Mouse (Mus musculus): ENCODE data around the gene Zc3h6.
A peak's percentile ranks its signal among the peaks of the same experiment; 100 is the strongest.
"Not testable (repeated sequence)": the region's sequence is repeated elsewhere in the genome, so short reads cannot be mapped to it uniquely, and the experiment has no call there.

Gene Zc3h6

GRCm38 (mm10) chr2:128966641-128967580 lies at the start of gene Zc3h6:
Gene Zc3h6, plus strand, starts transcription at chr2:128967402.
- DNase-seq (ENCODE audit: low spot score in 2 of 2): peak; percentile 98 to 99

DNA sequence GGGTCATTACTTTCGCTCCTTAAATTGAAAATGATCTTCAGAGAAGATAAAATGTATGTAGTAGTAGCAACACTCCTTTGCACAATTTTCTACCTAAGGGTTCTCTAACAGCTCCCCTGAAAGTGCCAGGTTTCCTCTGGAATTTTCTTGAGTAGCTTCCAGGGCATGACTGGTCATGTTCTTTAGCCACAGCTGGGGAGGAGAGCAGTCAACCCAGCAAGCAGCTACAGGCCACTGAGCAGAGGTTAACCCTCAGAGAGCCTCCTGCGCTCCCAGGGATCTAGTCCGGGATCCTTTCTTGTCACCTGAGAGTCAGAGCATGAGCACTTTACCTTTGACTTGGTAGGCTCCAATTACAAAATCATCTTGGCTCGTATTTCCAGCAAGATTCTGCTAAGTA lies 42.4 kb upstream of the Zc3h6 start:
- DNase-seq (ENCODE audit: low spot score in 2 of 2): no peak

- no peak for DNase-seq (ENCODE audit: low spot score in 2 of 2)
Observed at GRCm38 (mm10) chr2:128928446-128928845, 38.8 kb upstream of the Zc3h6 start.

DNA sequence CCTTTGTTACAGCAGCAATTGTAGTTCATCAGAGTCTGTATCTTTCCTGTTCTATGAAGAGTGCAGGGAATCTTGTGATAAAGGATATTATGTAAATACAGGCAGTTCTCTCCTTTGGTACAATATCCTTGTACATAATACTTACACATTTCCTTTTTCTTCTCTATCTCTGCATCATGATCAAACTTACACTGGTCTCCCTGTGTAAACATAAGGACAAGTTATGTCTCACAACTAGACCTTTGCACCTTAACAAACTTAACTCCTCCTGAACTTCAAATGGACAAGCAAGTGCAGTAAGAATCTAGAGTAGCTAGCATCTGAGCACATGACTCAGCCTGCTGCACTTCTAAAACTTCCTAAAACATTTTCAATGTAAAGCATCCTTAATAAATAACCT lies 36.5 kb upstream of the Zc3h6 start:
- no peak for DNase-seq (ENCODE audit: low spot score in 2 of 2)

DNA sequence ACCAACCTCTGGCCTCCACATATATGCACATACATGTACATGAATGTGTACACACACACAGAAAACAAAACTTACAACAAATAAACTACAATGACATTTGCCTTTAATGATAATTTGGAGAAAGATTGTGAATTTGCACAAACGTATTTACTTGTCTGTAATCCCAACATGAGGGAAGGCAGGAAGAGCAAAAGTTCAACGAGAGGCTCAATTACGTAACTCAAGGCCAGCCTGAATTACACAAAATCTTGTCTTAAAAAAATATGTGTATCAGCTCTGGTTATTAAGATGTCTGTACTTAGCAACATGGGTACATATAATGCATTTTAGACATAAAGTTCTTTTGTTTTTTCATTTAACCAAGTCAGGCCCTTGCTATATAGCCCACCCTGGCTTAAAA lies 30.9 kb upstream of the Zc3h6 start:
- no peak for DNase-seq (ENCODE audit: low spot score in 2 of 2)

DNA sequence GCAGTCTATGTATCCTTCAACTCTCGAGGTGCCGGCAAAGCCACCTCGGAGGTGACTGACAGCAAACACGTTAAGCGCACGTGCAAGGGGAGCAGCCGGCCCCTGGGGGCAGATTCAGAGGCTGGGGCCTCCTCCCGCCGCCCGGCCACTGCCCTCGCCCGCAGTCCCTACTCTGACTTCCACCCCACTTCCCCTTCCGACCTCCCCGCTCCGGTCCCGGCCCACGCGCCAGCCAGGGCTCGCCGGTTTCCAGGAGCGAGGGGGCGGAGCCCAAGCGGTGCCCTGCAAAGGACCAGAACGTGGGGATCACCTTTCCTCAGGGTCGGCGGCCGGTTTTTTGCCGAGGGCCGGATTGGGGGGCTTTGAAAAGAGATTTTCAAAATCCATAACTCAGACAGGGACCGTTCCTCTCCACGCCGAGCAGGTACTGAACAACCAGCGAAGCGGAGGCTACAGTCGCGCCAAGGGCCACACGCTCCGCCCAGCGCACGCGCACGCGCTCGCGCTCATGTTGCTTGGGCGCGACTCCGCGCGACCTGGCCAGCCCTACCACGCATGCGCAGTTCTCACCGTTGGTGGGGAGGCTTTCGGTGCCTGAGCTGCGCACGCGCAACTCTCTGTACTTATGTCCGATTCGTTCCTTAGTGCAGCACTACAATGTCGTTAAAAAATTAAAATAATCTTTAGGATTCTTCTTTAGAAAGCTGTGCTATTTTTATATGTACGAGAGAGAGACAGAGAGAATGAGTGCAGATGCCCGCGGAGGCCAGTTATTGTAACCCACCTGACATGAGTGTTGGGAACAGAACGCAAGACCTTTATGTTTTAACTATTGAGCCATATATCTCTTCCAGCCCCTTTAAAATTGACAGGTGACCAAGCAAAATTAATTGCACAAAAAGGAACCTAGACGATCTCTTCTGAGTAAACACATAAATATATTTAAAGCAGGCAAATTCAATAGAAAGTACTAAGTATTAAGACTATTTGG lies 23.4 kb upstream of the Zc3h6 start, which contains the start of gene Zc3h8:
Gene Zc3h8, minus strand, starts transcription at position 540 of the 991 bp plus-strand sequence.
- peak; percentile 96 to 98 for DNase-seq (ENCODE audit: low spot score in 2 of 2)

GRCm38 (mm10) chr2:128947962-128948588 lies 19.1 kb upstream of the Zc3h6 start:
- no peak for DNase-seq (ENCODE audit: low spot score in 2 of 2)

GRCm38 (mm10) chr2:128954186-128954585 lies 13.0 kb upstream of the Zc3h6 start:
- DNase-seq (ENCODE audit: low spot score in 2 of 2): no peak

- no peak for DNase-seq (ENCODE audit: low spot score in 2 of 2)
Observed at GRCm38 (mm10) chr2:128965505-128966105, 1.6 kb upstream of the Zc3h6 start.

DNA sequence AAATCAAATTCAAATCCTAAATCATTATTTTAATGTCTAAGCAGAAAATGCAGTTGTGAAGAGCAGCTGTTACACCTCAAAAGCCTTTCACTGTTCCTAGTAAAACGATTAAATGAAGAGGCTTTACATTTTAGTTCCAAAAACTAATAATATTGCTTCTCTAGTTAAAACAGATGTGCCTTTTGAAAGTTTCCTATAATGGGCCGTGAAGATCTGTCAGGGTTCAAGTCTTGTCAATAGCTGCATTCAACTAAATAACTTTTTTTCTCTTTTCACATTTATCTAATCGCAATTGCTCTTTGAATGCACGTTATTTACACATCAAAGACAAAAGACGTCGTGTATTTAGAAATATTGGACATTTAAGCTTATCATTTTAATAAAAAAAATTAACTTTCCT lies 966 bp upstream of the Zc3h6 start:
- DNase-seq (ENCODE audit: low spot score in 2 of 2): no peak

DNA sequence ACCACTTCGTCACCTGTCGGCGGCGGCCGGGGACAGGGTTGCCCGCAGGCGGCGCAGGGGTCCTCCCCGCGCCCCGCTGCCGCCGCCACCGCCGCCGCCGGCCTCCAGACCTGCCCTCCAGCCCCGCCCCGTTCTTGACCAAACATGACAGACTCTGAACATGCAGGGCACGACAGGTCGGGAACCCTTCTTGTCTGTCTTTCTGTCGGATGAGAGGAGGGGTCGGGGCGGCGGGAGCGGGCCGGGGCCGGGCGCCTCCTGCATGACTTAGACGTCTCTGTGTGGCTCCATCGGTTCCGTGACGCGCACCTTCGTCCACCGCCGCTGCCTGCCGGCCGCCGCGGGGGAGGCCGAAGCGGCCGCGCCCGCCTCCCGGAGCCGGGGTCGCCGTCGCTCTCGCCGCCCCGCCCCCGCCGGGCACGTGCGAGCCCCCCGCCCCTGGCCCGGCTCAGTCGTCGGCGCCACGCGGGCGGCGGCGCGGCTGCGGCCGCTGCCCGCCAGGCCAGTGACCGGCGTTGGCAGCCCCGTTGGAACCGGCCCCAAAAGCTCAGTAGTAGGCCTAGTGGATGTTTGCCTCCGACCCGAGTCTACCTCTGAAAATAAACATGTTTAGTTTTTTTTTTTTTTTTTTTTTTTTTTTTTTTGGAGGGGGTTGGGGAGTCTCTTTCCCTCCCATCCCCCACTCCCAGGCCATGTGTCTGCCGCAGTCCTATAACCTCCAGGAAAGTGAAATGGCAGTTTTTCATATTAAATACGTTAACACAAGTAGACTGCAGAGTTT lies 649 bp downstream of the Zc3h6 start, which contains the start of gene Gm10762:
Gene Gm10762, minus strand, starts transcription at position 65 of the 781 bp plus-strand sequence.
- DNase-seq (ENCODE audit: low spot score in 2 of 2): peak; percentile 71 to 72

DNA sequence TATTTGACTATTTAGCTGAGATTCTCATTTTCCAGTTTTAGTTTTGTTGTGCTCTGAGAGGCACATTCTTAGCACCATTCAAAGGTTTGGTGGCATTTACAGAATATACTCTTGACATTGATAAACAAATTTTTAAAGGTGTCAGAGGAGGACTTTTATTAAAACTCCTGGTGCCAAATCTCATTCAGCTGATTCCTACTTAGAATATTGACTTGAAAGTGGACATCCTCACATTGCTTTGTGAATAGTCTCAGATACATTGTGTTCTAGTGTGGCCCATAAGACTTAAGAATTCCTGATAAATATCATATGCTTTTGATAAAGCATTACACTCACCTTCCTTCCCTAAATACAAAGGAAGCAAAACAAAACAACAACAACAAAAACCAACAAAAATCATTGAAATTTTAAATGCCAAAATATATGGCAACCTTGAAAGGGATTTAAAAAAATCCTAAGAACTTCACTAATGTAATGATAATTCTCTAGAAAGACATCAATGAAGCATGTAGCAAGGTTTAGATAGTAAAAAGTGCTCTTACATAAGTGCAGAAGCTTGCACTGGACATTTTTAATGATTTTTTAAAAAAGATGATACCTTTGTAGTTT lies 1.4 kb downstream of the Zc3h6 start:
- DNase-seq (ENCODE audit: low spot score in 2 of 2): no peak

DNA sequence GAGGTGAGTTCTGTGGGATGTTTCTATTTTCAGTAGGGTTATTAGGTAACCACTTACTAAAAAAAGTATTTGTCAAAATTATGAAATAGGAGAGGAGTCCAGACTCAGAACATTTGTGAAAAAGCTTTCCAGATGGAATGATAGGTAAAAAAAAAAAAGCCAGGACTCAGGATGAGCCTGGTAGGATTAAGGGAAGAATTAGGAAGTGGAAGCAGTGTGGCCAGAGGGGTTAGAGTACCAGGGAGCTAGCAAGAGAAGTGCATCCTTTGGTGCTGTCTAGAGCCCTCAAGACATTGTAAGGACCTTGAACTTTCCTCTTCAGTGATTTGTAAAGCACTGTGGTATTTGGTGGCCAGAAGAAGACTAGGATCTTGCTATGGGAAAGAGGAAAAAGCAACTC lies 5.1 kb downstream of the Zc3h6 start:
- no peak for DNase-seq (ENCODE audit: low spot score in 2 of 2)

DNA sequence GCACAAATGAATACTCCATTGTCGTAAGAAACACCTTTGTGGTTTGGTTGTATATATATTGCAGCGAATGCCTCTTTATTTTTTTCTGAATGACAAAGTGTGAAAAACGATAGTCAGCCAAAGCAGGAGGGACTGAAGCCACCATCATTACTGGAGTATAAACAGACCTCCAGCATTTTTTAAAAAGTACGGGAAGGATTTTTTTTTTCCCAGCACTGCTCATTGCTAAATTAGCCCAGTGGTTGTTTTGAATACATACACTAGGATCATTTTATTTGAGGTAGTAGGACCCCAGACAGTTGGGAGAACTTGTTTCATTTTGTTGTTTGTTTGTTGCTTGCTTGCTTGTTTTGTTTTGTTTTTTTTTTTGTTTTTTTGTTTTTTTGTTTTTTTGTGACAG lies 8.4 kb downstream of the Zc3h6 start:
- DNase-seq (ENCODE audit: low spot score in 2 of 2): no peak

DNA sequence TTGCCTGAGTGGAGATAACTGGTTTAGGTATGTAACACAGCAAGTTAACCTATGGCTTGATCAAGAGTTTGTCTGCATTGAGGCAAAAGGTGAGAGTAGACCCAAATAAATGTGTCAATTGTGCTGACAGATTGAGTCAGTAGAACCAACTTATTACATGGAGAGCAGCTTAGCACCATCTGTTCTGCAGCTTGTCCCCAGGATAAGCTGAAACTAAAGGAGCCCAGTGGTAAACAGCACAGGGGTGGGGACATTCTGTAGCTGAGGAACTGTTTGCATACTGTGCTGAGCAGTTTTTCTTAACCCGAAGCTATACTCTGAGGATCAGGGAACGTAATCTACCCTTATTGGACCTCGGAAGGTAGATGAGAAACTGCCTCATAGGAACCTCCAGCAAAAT lies 17.5 kb downstream of the Zc3h6 start:
- no peak for DNase-seq (ENCODE audit: low spot score in 2 of 2)

DNA sequence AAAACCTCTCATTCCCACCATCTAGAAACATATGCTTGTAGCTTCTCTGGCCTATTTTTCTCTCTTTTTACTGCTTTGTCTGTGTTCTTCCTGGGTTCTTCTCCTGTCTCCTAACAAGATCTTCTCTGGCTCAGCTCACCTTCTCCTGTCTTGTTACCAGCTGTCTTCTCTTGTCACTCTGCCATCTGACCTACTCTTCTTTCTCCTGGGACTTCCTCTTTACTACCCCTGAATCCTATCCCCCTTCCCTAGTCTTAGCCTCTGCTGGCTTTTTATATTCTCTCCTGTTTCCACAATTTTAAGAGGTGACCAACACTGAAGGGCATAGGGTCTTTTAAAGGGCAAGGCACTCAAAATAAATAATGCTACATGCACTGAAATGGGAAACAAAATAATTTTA lies 37.7 kb downstream of the Zc3h6 start:
- DNase-seq (ENCODE audit: low spot score in 2 of 2): no peak

GRCm38 (mm10) chr2:129006194-129006749 lies 39.1 kb downstream of the Zc3h6 start:
- no peak for DNase-seq (ENCODE audit: low spot score in 2 of 2)

GRCm38 (mm10) chr2:129008867-129009266 lies 41.7 kb downstream of the Zc3h6 start:
- DNase-seq (ENCODE audit: low spot score in 2 of 2): not testable (repeated sequence)

DNA sequence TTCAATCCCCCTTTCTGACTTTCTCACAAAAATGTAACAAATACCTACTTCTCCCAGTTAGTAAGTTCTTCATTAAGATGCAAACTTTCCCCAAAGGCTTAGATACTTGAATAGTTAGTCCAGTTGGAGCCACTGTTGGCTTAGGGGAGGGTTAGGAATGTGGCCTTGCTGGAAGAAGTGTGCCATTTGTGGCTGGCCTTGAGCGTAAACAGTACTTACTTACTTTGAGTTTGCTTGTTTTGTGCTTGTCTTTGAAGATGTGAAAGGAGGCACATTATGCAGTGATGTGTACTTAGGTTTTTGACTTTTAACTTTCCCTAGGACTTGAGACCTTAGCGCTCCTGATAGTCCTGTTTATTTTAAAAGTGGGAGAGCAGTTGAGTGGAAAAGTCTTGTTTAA lies 52.9 kb downstream of the Zc3h6 start:
- DNase-seq (ENCODE audit: low spot score in 2 of 2): no peak

GRCm38 (mm10) chr2:129024820-129025219 lies 57.6 kb downstream of the Zc3h6 start:
- DNase-seq (ENCODE audit: low spot score in 2 of 2): no peak
